Mouse (Mus musculus) urinary bladder, postnatal 10 days (tissue): ENCODE measurements around the gene 4930469K13Rik.

Experiments
- DNase-seq: peaks from one replicate; pipeline ENCODE4 v3.0.0; 2022; ENCODE audit warnings: low spot score

4930469K13Rik gene

DNA sequence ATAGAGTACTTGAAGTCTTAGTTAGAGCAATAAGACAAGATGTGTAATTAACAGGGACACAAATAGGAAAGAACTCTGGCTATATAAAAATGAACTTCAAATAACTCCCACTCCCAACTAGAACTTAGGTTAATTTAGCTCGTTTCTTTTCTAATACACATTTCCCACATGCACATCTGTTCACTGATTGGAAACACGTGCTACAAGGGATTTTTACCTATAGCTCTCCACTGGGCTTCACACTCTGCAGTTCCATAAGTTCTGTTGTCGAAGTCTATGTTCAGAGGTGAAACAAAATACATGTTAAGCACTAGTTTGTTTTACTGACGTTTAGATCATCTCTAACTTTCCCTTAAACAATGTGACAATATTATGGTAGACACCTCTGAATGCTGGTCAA, 118.2 kb downstream of the 4930469K13Rik start:
- no peak for DNase-seq

GRCm38 (mm10) chr11:33975121-33975520, 123.2 kb downstream of the 4930469K13Rik start:
- no peak for DNase-seq

GRCm38 (mm10) chr11:33974341-33975040, 123.9 kb downstream of the 4930469K13Rik start:
- no peak for DNase-seq

DNA sequence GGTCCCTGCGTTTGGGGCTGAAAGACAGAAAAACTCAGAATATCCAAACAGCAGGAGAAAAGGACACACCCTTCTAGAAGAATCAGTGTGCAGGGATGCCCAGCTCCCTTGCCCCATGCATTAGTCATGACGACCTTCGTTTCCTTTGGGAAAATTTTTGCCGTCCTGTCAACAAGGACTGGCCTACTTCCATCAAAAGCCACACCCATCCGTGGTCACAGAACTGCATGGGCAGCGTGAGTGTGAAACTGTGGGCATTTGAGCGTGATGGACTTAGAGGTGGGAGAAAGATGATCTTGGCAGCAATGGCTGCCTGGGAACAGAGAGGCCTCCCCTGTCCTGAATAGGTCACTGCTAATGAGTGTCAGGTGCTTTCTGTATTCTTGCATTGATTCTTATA, 126.2 kb downstream of the 4930469K13Rik start:
- DNase-seq: no peak

DNA sequence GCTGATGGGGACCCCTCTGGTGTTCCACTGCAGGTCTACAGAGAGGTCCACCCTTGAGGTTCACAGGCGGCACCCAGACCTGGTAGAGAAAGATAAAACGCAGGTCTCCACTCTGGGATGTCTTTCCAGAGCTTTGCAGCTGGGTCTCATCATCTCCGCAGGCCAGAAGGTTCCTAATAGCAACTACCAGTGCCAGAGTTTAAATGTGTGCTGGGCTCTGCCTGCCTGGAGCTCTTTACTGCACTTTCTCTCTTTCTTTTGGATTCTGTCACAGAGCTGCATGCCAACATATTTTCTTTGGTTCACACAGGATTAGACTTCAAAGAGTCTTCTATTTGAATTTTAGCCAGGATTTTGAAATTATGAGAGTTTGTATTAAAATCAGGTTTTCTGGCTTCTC, 129.2 kb downstream of the 4930469K13Rik start:
- DNase-seq: no peak

DNA sequence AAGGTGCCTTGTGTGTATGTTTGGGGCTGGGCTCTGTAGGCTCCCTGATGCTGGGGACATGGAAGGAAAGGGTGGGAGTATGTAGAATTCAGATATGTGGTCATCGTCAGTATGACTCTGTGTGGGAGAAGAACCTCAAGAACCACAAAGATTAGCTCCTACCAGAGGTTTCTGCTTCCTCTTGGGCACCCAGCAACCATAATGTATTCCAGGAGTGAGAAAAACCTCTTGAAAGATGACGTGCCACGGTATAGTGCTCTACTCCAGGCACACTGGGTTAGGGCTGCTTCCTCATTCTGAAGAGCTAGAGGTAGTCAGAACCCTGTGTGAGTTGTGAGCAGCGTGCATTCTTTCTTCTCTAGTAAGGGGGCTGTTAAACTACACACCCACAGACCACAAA, 130.6 kb downstream of the 4930469K13Rik start:
- no peak for DNase-seq

GRCm38 (mm10) chr11:33965380-33965779, 133.0 kb downstream of the 4930469K13Rik start:
- DNase-seq: no peak

DNA sequence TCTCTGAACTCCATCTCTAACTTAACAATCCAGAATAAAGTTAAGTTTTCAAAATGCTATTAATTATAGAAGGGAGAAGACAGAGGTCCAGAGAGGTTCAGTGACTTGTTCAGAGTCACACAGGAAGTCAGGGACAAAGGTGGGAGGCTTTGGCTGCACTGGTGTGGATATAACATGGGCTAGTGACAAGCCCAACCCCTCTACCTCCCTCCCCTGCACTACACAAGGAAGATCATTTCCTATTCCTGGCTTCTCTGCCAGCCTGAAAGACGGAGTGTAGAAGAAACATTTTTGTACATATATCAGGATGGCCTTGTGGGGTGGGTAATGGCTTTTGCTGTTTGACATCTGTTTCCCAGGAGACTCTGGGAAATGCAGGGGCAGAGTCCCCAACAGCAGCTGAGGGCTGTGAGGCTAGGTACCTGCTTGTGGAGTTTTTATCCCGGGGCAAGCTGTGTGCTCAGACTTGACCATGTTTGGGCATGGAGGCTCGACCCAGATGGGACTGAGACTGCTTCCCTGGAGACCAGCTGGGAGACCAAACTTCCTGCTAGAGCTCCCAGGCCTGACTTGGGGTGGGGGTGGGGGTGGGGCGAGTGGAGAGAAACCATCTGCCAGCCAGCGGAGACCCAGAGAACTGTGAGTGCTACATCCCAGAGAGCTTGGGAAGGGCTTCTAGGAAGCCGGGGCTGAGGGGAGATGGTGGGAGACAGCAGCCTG, 135.5 kb downstream of the 4930469K13Rik start, which contains the start of gene Kcnmb1:
Gene Kcnmb1, plus strand, starts transcription at position 326 of the 720 bp plus-strand sequence.
- no peak for DNase-seq

DNA sequence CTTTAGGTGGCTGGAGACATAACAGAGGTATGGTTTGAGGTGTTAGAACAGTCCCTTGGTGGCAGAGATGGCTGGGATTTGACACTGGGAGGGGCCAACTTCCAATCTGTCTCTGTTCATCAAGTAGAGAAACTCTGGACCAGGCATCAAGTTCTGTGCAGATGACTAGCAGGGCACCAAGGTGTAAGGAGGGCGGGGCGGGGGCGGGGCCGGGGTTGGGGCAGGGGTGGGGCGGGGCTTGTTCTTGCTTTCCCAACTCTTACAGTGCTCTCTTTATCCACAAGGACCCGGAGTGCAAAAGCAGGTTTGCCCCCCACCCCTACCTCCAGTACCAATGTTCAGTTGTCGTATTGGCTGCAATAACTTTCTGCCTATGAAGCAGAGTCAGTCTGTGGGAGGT, 136.2 kb downstream of the 4930469K13Rik start:
- no peak for DNase-seq

GRCm38 (mm10) chr11:33958713-33959112, 139.6 kb downstream of the 4930469K13Rik start:
- DNase-seq: no peak

GRCm38 (mm10) chr11:33957595-33957994, 140.8 kb downstream of the 4930469K13Rik start:
- DNase-seq: no peak

- DNase-seq: no peak
Measured at GRCm38 (mm10) chr11:33956623-33957022, 141.7 kb downstream of the 4930469K13Rik start.

DNA sequence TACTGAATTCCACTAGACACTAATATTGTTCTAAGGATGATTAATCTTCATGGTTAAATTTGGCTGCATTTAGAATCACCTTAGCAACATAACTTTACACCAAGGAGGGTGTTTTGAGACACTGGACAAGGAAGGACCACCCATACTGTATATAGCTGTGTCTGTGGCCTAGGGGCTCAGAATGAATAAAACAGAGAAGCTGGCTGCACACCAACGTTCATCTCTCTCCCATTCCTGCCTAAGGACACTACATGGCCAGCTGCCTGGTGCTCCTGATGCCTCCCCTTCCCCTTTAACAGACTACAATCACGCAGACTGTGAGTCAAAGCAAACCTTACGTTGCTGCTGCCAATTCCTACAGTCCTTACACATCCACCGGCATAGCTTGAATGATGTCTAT, 142.4 kb downstream of the 4930469K13Rik start:
- DNase-seq: no peak

DNA sequence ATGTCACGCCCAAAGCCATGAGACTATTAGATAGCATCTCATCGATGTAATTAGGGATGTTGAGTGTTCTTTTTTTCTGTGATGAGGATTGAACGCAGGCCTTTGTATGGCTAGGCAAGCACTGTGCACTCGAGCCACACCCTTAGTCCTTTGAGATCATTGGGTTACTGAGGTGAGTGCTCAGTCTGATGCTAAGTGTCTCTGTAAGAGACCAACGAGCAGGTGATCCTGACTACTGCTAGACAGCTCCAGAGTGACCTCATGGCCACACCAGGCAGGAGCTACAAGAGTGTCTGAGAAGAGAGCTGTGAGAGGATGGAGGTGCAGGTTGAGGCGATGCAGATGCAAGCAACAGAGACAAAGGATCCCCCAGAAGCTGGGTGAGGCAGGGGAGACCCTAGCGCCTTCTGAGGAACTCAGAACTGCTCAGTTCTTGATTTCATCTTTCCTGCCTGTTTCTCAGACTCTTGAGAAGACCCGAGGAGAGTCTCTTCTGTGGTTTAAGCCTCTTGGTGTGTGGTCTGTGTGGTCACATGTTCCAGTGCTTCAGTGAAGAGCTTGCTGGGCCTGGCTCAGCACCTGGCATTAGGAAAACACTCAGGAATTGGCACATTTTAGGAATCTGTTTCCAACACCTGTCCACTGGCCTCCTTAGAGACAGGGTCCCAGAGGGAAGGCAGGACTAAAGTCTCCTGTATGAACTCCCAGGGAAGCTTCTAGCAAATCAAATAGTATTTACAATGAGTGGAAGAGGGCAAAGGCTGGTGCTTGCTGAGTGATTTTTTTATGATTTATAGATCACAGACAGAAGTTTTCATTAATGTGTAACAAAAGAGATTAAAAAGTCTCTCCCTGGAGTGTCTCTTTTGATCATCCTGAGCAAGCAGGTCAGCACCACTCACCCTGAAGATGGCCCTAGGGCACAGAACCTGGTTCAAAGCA, 146.4 kb downstream of the 4930469K13Rik start:
- no peak for DNase-seq

DNA sequence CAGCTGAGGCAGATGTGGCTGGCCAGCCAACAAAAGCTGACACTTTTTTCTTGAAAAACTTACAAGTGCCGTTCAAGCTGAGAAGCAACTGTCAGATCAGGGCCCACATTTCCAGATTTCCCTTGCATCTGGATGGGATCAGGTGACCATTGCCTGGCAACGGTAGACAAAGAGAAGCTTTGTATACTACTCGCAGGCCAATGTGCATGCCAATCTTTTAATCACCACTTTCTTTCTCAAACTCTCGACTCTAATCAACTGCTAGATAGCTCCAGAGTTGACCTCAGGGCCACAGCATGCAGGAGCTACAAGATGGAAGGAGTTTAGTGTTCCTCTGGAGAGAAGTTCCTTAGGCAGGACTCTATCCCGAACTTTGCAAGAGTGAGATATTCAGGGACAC, 147.2 kb downstream of the 4930469K13Rik start:
- no peak for DNase-seq

DNA sequence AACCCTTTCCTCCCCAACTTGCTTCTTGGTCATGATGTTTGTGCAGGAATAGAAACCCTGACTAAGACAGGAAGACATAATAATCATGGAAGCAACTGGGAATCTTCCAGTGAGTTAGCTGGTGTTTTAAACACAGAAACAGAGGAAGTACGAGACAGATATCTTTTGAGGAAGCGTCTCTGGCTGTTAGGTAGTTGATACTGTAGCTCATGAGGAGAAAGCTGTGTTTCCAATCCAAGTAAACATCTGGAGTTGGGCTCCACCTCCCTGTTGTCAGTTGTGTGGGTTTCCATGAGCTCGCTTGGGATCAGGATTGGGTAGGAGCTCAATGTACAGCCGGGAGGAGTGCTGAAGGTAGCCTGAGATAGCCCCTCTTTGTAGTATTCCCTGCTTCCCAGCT, 151.9 kb downstream of the 4930469K13Rik start:
- DNase-seq: no peak

DNA sequence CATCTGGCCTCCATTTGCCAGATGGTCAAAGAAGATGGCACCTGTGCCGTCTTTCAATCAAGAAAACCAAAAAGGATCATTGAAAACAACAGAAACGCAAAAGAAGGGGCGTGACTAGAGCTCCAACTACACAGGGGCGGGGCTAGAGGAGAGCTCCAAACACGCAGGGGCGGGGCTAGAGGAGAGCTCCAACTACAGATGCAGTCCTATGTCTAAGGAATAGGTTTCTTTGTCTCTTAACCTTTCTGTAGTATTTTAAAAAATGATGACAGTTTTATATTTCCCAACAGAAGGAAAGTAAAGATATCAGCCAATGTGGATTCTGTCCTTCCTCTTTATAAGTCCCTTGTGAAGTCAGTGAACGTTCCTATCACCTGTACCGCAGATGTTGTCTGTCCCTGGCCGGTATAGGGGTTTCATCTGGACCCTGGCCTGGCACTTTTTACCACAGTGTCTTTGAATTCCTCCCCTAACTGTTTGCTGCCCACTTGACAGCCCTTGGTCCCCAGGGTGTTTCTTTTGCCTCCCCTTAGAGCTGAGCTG, 153.5 kb downstream of the 4930469K13Rik start:
- no peak for DNase-seq

DNA sequence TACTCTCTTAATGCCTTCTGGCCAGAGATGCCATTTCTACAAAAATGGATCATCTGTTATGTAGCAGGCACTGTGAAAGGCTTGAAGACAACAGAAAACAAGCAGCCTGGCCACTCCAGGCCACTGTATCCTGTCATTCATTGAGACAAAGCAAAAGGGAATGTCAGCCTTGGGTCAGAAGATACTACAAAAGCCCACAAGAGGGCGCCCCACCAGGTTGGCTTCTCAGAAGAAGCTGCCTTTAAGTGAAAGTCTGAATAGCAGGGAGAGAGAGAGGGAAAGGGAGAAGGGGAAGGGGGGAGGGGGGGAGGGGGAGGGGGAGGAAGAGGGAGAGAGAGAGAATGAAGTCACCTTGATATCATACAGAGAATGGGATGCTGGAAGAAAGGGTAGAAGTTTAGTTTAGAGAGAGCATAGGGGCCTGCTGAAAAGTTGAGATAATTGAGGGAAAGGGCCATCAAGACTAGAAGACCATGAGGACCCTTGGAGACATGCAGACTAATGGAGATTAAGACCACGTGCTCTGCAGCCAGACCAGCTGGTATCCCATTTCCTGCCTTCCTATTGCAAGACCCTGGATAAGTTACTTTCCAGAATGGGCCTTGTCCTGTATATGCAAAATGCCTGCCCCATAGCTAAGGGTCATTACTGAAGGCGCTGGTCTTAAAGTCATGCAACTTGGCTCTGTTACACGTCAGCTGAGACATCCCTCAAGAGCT, 154.1 kb downstream of the 4930469K13Rik start:
- DNase-seq: no peak

DNA sequence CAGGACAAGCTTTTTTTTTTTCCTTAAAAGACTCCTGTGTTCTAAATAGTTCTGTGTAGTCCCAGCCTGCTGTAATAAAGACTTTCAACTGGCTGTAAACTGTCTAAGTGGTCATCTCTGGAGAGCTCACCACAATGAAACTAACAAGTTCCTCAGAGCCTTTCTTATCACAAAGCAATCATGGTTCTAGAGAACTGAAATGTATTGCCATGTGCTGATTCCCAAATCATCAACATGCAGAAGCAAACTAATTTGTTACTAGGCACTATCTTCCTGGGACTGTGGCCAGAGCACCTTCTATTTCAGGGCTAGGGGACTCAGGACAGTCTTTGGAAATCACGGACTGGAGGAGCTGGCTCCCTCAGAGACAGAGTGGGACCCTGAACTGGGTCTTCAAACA, 154.8 kb downstream of the 4930469K13Rik start:
- no peak for DNase-seq

DNA sequence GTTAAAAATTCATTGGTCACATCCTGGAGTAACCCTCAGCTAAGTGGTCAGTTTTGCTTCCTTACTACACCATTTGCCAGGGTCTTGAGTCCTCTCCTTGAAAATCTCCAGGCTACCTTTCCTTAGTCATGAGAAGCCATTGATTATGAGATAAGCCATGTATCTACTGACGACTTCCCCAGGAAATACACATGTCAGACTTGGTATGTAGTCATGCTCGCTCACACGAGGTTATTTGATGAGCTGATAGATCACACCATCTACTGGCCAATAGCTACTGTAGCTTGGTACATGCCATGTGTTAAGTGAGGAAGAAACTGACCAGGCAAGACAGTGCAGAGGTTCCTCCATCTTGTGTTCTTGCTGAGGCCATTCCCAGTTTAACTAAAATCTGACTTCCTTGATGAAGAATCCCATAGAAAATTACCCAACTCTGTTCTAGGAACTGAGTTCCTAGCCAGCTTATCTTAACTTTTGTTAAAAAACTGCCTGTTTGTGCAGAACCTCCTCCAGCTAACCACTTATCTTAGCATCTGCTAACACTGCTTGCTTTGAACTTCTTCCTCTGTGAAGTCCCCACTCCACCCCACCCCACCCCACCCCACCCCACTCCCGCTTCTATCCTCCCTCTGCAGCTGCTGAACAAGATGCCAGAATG, 158.8 kb downstream of the 4930469K13Rik start:
- DNase-seq: no peak
